Mouse (Mus musculus) layer of hippocampus, adult 2 months (tissue): Measurements from ENCODE around the gene Nek2. TPM values are rescaled to one million over a fixed set of nuclear protein-coding genes. Genes with fewer than 3 reads are reported as not detected.
A peak's percentile ranks its signal among the peaks of the same experiment; 100 is the strongest.

Experiments
- DNase-seq, 2 experiments: peaks; one replicate each; pipeline ENCODE4 v3.0.0; 2022; ENCODE audit warnings: low spot score in 2 of 2
- H3K27ac ChIP-seq: fragments of 200-600 bp; 2 replicates; pipeline ENCODE4 v1.8.1; 2022
- H3K4me3 ChIP-seq: fragments of 200-600 bp; 2 replicates; pipeline ENCODE4 v1.8.1; 2022; ENCODE audit warnings: mild to moderate bottlenecking
- CTCF ChIP-seq: fragments of 200-600 bp; conservative IDR thresholded peaks from 2 replicates; pipeline ENCODE4 v1.8.1; 2022; ENCODE audit warnings: antibody characterized with exemption, mild to moderate bottlenecking, moderate library complexity
- total RNA-seq, 2 experiments: library from RNA; stranded (reverse); gene quantifications; 2 replicates each; pipeline ENCODE4 v1.2.3; 2021

Gene Nek2
- total RNA-seq, 2 experiments from 2014 or later = 1.0 to 1.3 TPM

GRCm38 (mm10) chr1:191802820-191803655, 18.2 kb upstream of the Nek2 start:
- peak; percentile 41 to 65 for DNase-seq
- no peak for TF ChIP-seq CTCF
- H3K27ac ChIP-seq = no peak overlapping the region
- no peak overlapping the region for H3K4me3 ChIP-seq

GRCm38 (mm10) chr1:191804747-191805146, 16.5 kb upstream of the Nek2 start:
- DNase-seq = no peak
- no peak for TF ChIP-seq CTCF
- H3K4me3 ChIP-seq = no peak overlapping the region
- no peak overlapping the region for H3K27ac ChIP-seq

- TF ChIP-seq CTCF = no peak
- DNase-seq = no peak
- Histone ChIP-seq H3K4me3 (no peak overlapping the region), H3K27ac (no peak overlapping the region)
These were observed 15.5 kb upstream of the Nek2 start for GRCm38 (mm10) chr1:191805788-191806187.

GRCm38 (mm10) chr1:191806740-191807139, 14.5 kb upstream of the Nek2 start:
- DNase-seq = no peak
- Histone ChIP-seq H3K4me3 (no peak overlapping the region), H3K27ac (no peak overlapping the region)
- TF ChIP-seq CTCF = peak; percentile 63

- Histone ChIP-seq H3K27ac (no peak overlapping the region), H3K4me3 (no peak overlapping the region)
- TF ChIP-seq CTCF = no peak
- no peak for DNase-seq
These were observed 13.3 kb upstream of the Nek2 start for GRCm38 (mm10) chr1:191807979-191808378.

GRCm38 (mm10) chr1:191808688-191809223, 12.5 kb upstream of the Nek2 start:
- Histone ChIP-seq H3K27ac (peak overlapping the region; percentile 36; the same call in 1 of the 2 replicates), H3K4me3 (no peak overlapping the region)
- TF ChIP-seq CTCF = no peak
- DNase-seq = peak; percentile 48 to 70

- no peak overlapping the region for H3K27ac ChIP-seq
- TF ChIP-seq CTCF = no peak
- DNase-seq = no peak
- no peak overlapping the region for H3K4me3 ChIP-seq
These were observed 9.5 kb upstream of the Nek2 start for GRCm38 (mm10) chr1:191811774-191812173.

GRCm38 (mm10) chr1:191812949-191813691, 8.1 kb upstream of the Nek2 start:
- no peak for TF ChIP-seq CTCF
- no peak for DNase-seq
- H3K4me3 ChIP-seq = no peak overlapping the region
- H3K27ac ChIP-seq = no peak overlapping the region

GRCm38 (mm10) chr1:191814240-191814639, 7.0 kb upstream of the Nek2 start:
- no peak overlapping the region for H3K4me3 ChIP-seq
- no peak overlapping the region for H3K27ac ChIP-seq
- TF ChIP-seq CTCF = no peak
- DNase-seq = no peak

GRCm38 (mm10) chr1:191814935-191815334, 6.3 kb upstream of the Nek2 start:
- no peak overlapping the region for H3K27ac ChIP-seq
- no peak overlapping the region for H3K4me3 ChIP-seq
- TF ChIP-seq CTCF = no peak
- DNase-seq = no peak

- DNase-seq = no peak
- Histone ChIP-seq H3K4me3 (no peak overlapping the region), H3K27ac (peak overlapping the region; percentile 36; the same call in 1 of the 2 replicates)
- TF ChIP-seq CTCF = no peak
These were observed 4.6 kb upstream of the Nek2 start for GRCm38 (mm10) chr1:191816596-191816995.

- DNase-seq = peak; percentile 85 to 86
- TF ChIP-seq CTCF = peak; percentile 97
- Histone ChIP-seq H3K27ac (peak overlapping the region; percentile 58), H3K4me3 (no peak overlapping the region)
These were observed 3.7 kb upstream of the Nek2 start for GRCm38 (mm10) chr1:191817418-191818144.
